Mouse (Mus musculus) testis, adult 2 months (tissue): ENCODE measurements around the gene Cnnm4. TPM values are rescaled to one million over a fixed set of nuclear protein-coding genes. Genes with fewer than 3 reads are reported as not detected.

ENCODE experiments used
- H3K27ac ChIP-seq: fragments of 200-500 bp; 2 replicates; pipeline ENCODE4 v1.5.1; 2012; ENCODE audit warnings: low read depth, low read length; ENCODE audit not compliant: control insufficient read depth, insufficient read depth
- H3K27me3 ChIP-seq: fragments of 200-500 bp; 2 replicates; pipeline ENCODE4 v1.6.1; 2012; ENCODE audit warnings: mild to moderate bottlenecking, low read length, moderate library complexity; ENCODE audit not compliant: control insufficient read depth, insufficient read depth
- H3K36me3 ChIP-seq: fragments of 200-500 bp; 2 replicates; pipeline ENCODE4 v1.6.1; 2012; ENCODE audit warnings: mild to moderate bottlenecking, low read length; ENCODE audit not compliant: control insufficient read depth, insufficient read depth
- H3K4me1 ChIP-seq: fragments of 200-500 bp; 2 replicates; pipeline ENCODE4 v1.6.1; 2012; ENCODE audit warnings: low read length; ENCODE audit not compliant: control insufficient read depth, insufficient read depth
- H3K4me3 ChIP-seq: fragments of 200-500 bp; 2 replicates; pipeline ENCODE4 v1.5.1; 2012; ENCODE audit warnings: low read depth, mild to moderate bottlenecking, low read length, moderate library complexity, mixed read lengths; ENCODE audit not compliant: control insufficient read depth
- CTCF ChIP-seq: fragments of 200-500 bp; IDR thresholded peaks from 2 replicates; pipeline ENCODE4 v1.5.1; 2012; ENCODE audit warnings: low read depth, mild to moderate bottlenecking, inconsistent platforms, low read length, moderate library complexity; ENCODE audit not compliant: control insufficient read depth, insufficient read depth, insufficient replicate concordance
- POLR2A ChIP-seq: fragments of 200-500 bp; IDR thresholded peaks from 2 replicates; pipeline ENCODE4 v1.6.1; 2012; ENCODE audit warnings: low read depth, mild to moderate bottlenecking, inconsistent platforms, low read length, moderate library complexity; ENCODE audit not compliant: control insufficient read depth
- polyA plus RNA-seq: library from polyadenylated mRNA; depleted of rRNA; stranded (reverse); fragments of >200 nt; gene quantifications from 2 replicates; pipeline ENCODE4 v1.2.3, GENCODE M21; 2012

Cnnm4 gene
- polyA plus RNA-seq, 1 experiment = 14.6 TPM

DNA sequence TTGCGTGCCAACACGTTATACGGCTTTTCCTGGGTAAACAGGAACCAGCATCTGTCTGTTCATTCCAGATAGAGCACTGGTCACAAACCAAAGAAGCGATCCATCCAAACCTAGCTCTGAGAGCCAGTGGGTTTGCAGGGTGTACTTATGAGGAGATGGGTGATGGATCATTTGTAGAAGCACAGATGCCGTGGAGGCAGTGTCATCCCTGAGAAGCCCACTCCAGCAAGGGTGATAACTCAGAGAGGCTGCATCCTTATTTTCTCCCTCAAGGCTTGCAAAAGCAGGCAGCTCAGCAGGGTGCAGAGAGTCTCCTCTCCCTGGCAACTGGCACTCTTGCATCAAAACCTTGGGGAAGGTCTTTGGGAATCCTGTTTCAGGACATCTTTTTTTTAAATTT, 13.3 kb upstream of the Cnnm4 start:
- Histone ChIP-seq H3K27me3 (no peaks in the 10 kb centered on the region), H3K27ac (no peak overlapping the region), H3K36me3 (no peaks in the 10 kb centered on the region), H3K4me3 (no peak overlapping the region), H3K4me1 (no peaks in the 10 kb centered on the region)
- TF ChIP-seq CTCF = no peak
- no peak for TF ChIP-seq POLR2A

DNA sequence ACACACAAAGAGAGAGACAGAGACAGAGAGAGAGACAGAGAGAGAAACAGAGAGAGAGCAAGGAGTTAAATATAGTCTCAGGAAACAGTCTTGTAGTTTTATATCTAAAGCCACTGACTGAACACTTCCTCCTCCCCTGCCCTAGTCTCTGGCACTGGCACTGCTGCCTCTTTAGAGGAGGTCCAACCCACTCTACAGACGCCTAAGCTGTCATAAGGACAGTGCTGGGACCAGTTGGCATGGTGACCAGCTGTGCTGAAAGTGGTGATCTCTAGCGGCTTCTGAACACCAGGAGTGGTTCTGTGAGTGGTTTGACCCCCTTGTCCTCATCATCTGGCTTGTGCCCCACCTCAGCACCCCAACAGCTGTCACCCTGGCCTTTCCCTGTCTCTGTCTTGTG, 9.6 kb upstream of the Cnnm4 start:
- H3K36me3 ChIP-seq = no peaks in the 10 kb centered on the region
- TF ChIP-seq CTCF (no peak), POLR2A (no peak)
- no peak overlapping the region for H3K4me3 ChIP-seq
- H3K4me1 ChIP-seq = no peaks in the 10 kb centered on the region
- H3K27me3 ChIP-seq = no peaks in the 10 kb centered on the region
- H3K27ac ChIP-seq = no peak overlapping the region

DNA sequence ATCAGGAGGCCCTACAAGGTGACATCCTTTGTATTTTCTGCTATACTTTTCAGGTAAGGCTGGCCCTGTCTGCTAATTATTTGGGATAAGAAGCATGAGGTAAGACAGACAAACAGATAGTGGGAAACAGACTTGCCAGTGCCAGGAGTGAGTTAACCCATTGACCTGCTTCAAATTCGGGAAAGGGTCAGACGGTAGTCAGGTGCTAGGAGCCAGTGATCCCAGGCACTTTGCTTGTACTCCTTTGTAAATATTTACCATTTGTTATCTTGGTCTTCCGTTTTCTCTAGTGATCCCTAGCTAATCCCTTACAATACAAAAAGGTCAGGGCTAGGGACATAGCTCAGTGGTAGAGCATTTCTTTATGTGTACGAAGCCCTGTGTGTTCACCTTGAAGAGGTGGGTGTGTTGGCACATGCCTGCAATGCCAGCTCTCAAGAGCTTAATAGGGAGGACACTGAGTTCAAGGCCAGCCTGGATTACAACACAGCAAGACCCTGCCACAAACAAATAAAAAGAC, 5.7 kb upstream of the Cnnm4 start:
- Histone ChIP-seq H3K36me3 (no peaks in the 10 kb centered on the region), H3K27ac (no peak overlapping the region), H3K27me3 (no peaks in the 10 kb centered on the region), H3K4me3 (no peak overlapping the region), H3K4me1 (peaks cover 4% of the 10 kb centered on the region; the same call in 1 of the 2 replicates)
- TF ChIP-seq POLR2A (no peak), CTCF (no peak)

DNA sequence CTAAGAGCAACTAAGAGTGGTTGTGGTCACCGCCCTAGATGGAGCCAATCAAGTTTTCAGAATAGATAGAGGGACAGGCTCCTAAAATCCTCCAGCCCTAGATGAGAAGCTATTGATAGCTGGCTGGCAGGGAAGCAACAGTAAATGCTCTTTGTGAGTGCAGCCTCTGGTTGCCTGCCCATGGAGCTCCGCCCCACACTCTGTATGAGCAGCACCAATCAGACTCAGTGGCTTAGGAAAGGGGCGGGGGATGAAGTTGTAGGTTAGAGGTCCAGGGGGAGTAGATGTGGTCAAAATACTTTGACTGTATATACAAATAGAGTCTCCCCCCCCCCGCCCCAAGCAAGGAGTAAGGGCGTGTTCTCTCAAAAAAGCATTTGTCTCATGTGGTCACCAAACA, 4.0 kb upstream of the Cnnm4 start:
- Histone ChIP-seq H3K27me3 (no peaks in the 10 kb centered on the region), H3K4me3 (no peak overlapping the region), H3K27ac (no peak overlapping the region), H3K36me3 (no peaks in the 10 kb centered on the region), H3K4me1 (peaks cover 13% of the 10 kb centered on the region)
- TF ChIP-seq CTCF (no peak), POLR2A (no peak)

DNA sequence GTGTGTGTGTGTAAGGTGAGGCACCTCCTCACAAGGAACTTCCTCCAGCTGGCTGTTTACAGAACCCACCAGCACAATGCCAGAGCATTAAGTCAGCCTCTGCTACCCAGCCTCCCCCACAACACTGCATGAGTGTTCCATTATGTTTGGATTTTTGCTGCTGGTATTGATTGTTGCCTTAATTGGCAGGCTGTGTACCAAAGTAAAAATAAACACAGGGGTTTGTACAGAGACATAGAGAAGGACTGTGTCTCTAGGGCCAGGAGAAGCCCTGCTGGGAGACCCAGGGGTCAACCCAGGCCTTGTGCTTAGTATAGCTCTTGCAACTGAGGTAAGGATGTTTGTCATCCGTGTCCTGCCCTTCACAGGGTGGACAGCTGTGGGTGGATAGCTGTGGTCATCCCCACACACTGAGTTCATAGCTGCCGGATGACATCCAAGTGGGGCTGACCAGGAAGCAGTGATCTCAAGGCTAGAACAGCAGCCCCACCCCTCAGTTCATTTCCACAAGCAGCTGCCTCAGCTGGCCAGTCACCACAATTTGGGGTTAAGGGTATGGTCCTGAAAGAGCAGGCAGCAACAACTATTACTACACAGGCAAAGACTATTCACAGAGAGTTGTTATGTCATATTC, 1.5 kb upstream of the Cnnm4 start:
- Histone ChIP-seq H3K27me3 (no peaks in the 10 kb centered on the region), H3K36me3 (no peaks in the 10 kb centered on the region), H3K4me1 (peaks cover 16% of the 10 kb centered on the region), H3K4me3 (no peak overlapping the region), H3K27ac (no peak overlapping the region)
- TF ChIP-seq CTCF (no peak), POLR2A (no peak)

DNA sequence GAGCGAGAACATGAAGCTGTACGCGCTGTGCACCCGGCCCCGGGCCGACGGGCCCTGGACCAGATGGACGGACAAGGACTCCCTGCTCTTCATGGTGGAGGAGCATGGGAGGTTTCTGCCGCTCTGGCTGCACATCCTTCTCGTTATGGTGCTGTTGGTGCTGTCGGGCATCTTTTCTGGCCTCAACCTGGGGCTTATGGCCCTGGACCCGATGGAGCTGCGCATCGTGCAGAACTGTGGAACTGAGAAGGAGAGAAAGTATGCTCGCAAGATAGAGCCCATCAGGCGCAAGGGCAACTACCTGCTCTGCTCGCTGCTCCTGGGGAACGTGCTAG, 653 bp downstream of the Cnnm4 start:
- Histone ChIP-seq H3K27ac (peak overlapping the region; percentile 71), H3K4me1 (peaks cover 16% of the 10 kb centered on the region), H3K27me3 (no peaks in the 10 kb centered on the region), H3K4me3 (peak overlapping the region; percentile 87), H3K36me3 (no peaks in the 10 kb centered on the region)
- no peak for TF ChIP-seq CTCF

DNA sequence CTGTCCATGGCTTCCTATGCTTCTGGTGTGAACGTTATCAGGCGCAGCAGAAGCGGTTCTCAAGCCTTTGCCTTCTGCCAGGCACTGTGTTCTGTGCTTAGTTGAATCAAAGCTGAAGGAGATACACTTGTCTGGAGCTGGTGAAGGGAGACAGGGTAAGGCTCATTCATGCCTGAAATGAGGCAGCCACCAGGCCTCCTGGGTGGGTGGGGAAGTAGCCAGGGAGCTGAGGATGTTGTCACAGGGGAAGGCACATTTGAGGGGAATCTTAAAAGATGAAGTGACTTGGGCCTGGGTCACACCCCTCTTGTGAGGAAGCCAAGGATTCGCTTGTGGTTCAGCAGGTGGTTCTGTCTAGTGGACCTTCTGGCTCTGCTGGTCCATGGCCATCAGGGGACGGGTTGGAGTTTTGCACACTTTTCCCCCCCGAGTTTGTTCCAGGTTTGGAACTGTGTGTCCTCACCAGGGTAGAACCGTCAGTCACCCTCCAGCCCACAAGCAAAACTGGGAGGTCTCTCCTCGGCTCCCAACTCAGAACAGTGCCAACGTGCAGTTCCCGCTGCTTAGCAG, 1.9 kb downstream of the Cnnm4 start:
- H3K4me1 ChIP-seq = peaks cover 16% of the 10 kb centered on the region
- H3K27ac ChIP-seq = no peak overlapping the region
- TF ChIP-seq CTCF (no peak), POLR2A (no peak)
- no peaks in the 10 kb centered on the region for H3K36me3 ChIP-seq
- peak overlapping the region; percentile 87 for H3K4me3 ChIP-seq
- no peaks in the 10 kb centered on the region for H3K27me3 ChIP-seq
